Mouse (Mus musculus): ENCODE results near the gene Tdrd7. TPM values are rescaled to one million over a fixed set of nuclear protein-coding genes. Genes with fewer than 3 reads are reported as not detected.

Tdrd7 gene
- polyA plus RNA-seq, 1 experiment, result 98.5 TPM

DNA sequence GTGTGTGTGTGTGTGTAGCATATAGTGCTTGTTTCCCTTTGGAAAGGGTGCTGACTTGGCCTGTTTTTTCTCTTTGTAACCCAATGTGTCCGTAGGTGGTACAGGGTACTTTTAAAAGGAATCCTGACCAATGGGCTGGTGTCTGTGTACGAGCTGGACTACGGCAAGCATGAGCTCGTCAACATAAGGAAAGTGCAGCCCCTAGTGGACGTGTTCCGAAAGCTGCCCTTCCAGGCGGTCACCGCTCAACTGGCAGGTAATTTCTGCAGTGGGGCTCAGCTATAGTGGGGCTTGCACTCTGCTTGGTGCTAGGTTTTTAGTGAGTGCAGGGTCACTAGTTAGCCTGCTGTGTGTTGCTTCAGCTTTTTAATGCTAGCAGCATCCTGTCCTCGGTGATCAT lies 64.4 kb downstream of the Tdrd7 start:
- no peak for TF ChIP-seq POLR2A (IDR thresholded peaks at IDR 0.05; ENCODE audit: control insufficient read depth, low read depth, low read length)
- peak; percentile 33; the same call in 1 of the 2 replicates for TF ChIP-seq CTCF (IDR thresholded peaks at IDR 0.05; ENCODE audit: control insufficient read depth, insufficient read depth, insufficient replicate concordance, low read depth, low read length)
- H3K36me3 ChIP-seq (ENCODE audit: control insufficient read depth, insufficient read depth, low read length), result no peaks in the 10 kb centered on the region; the same call in 1 of the 2 replicates
- H3K4me3 ChIP-seq (ENCODE audit: control insufficient read depth, low read depth, low read length), result no peak overlapping the region
- H3K27ac ChIP-seq (ENCODE audit: control insufficient read depth, insufficient read depth, low read depth, low read length), result no peak overlapping the region
- H3K27me3 ChIP-seq (ENCODE audit: control insufficient read depth, insufficient read depth, low read length), result no peaks in the 10 kb centered on the region
- no peaks in the 10 kb centered on the region for H3K4me1 ChIP-seq (ENCODE audit: control insufficient read depth, insufficient read depth, low read length)

- Histone ChIP-seq H3K27ac (ENCODE audit: control insufficient read depth, insufficient read depth, low read depth, low read length) (no peak overlapping the region), H3K4me1 (ENCODE audit: control insufficient read depth, insufficient read depth, low read length) (no peaks in the 10 kb centered on the region), H3K4me3 (ENCODE audit: control insufficient read depth, low read depth, low read length) (no peak overlapping the region), H3K36me3 (ENCODE audit: control insufficient read depth, insufficient read depth, low read length) (no peaks in the 10 kb centered on the region; the same call in 1 of the 2 replicates), H3K27me3 (ENCODE audit: control insufficient read depth, insufficient read depth, low read length) (no peaks in the 10 kb centered on the region)
- TF ChIP-seq POLR2A (IDR thresholded peaks at IDR 0.05; ENCODE audit: control insufficient read depth, low read depth, low read length), result no peak
- TF ChIP-seq CTCF (IDR thresholded peaks at IDR 0.05; ENCODE audit: control insufficient read depth, insufficient read depth, insufficient replicate concordance, low read depth, low read length), result no peak
Measured at GRCm38 (mm10) chr4:46032448-46032847, 67.3 kb downstream of the Tdrd7 start.

DNA sequence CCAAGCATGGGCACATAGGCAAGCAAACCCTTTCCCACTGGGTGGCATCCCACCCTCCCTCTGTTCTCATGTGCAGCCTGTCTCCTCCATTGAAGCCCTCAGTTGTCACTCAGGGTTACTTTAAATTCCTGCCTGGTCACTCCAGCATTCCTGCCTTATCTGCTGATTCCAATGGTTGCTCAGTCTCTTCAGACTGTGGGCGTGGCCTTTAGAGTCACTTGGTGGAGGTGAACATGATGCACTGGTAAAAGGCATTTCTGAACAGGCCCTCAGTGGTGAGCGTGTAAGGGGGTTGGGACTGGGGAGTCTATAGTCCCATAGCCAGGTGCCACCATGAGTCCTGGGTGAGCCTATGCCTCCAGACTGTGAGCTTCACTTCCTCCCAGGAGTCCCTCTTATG lies 68.1 kb downstream of the Tdrd7 start:
- Histone ChIP-seq H3K27ac (ENCODE audit: control insufficient read depth, insufficient read depth, low read depth, low read length) (no peak overlapping the region), H3K4me3 (ENCODE audit: control insufficient read depth, low read depth, low read length) (no peak overlapping the region), H3K36me3 (ENCODE audit: control insufficient read depth, insufficient read depth, low read length) (no peaks in the 10 kb centered on the region; the same call in 1 of the 2 replicates), H3K4me1 (ENCODE audit: control insufficient read depth, insufficient read depth, low read length) (no peaks in the 10 kb centered on the region), H3K27me3 (ENCODE audit: control insufficient read depth, insufficient read depth, low read length) (no peaks in the 10 kb centered on the region)
- no peak for TF ChIP-seq POLR2A (IDR thresholded peaks at IDR 0.05; ENCODE audit: control insufficient read depth, low read depth, low read length)
- no peak for TF ChIP-seq CTCF (IDR thresholded peaks at IDR 0.05; ENCODE audit: control insufficient read depth, insufficient read depth, insufficient replicate concordance, low read depth, low read length)

GRCm38 (mm10) chr4:46038591-46038891 lies 73.4 kb downstream of the Tdrd7 start:
- Histone ChIP-seq H3K36me3 (ENCODE audit: control insufficient read depth, insufficient read depth, low read length) (no peaks in the 10 kb centered on the region), H3K27ac (ENCODE audit: control insufficient read depth, insufficient read depth, low read depth, low read length) (no peak overlapping the region), H3K4me1 (ENCODE audit: control insufficient read depth, insufficient read depth, low read length) (peaks cover 12% of the 10 kb centered on the region), H3K4me3 (ENCODE audit: control insufficient read depth, low read depth, low read length) (peak overlapping the region; percentile 51), H3K27me3 (ENCODE audit: control insufficient read depth, insufficient read depth, low read length) (no peaks in the 10 kb centered on the region)
- TF ChIP-seq POLR2A (IDR thresholded peaks at IDR 0.05; ENCODE audit: control insufficient read depth, low read depth, low read length) (no peak), CTCF (IDR thresholded peaks at IDR 0.05; ENCODE audit: control insufficient read depth, insufficient read depth, insufficient replicate concordance, low read depth, low read length) (no peak)

DNA sequence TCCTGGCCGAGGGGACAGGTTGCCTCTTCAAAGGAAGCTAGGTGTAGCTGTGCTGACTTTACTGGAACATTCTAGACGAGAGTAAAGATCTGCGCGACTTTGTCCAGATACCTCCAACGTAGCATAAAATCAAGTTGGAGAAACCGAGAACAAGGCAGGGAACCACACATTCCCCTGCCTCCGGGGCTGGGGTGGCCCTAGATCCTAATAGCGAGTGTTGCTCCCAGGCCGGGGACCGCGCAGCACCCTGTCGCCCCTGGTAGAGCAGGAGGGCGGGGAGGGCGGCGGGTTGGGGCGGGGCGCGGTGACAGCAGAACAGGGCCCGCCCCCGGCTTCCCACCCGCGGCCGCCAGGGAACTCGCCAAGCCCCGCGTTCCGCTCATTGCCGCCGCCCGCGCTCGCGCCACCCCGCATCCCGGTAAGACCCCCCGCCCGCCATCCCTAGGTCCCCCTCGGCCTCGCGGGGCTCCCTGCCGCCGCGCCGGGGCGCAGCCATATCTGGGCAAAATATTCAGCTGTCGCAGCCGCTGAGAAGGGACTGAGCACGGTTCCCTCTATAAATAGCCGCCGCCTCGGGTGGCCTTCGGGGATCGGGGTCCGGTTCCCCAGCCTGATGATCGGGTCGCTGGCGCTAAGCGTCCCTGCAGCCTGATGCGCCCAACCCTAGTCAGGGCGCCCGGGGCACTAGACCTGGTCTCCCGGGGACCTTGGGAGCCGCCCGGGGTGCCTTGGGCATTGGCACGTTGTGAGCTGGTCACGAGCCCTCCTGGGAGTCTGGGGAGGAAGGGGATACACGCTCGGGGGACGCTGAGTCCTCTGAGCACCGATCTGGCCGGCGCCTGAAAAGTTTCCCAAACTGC lies 74.0 kb downstream of the Tdrd7 start, which contains the start of gene Tmod1:
Tmod1 (plus strand) TSS at position 44 of the 860 bp plus-strand sequence.
- Histone ChIP-seq H3K4me1 (ENCODE audit: control insufficient read depth, insufficient read depth, low read length) (peaks cover 12% of the 10 kb centered on the region), H3K27ac (ENCODE audit: control insufficient read depth, insufficient read depth, low read depth, low read length) (no peak within 1 kb of the TSS), H3K36me3 (ENCODE audit: control insufficient read depth, insufficient read depth, low read length) (no peaks in the 10 kb centered on the region), H3K4me3 (ENCODE audit: control insufficient read depth, low read depth, low read length) (peak within 1 kb of the TSS; percentile 63), H3K27me3 (ENCODE audit: control insufficient read depth, insufficient read depth, low read length) (no peaks in the 10 kb centered on the region)
- TF ChIP-seq CTCF (IDR thresholded peaks at IDR 0.05; ENCODE audit: control insufficient read depth, insufficient read depth, insufficient replicate concordance, low read depth, low read length), result no peak
- no peak for TF ChIP-seq POLR2A (IDR thresholded peaks at IDR 0.05; ENCODE audit: control insufficient read depth, low read depth, low read length)

DNA sequence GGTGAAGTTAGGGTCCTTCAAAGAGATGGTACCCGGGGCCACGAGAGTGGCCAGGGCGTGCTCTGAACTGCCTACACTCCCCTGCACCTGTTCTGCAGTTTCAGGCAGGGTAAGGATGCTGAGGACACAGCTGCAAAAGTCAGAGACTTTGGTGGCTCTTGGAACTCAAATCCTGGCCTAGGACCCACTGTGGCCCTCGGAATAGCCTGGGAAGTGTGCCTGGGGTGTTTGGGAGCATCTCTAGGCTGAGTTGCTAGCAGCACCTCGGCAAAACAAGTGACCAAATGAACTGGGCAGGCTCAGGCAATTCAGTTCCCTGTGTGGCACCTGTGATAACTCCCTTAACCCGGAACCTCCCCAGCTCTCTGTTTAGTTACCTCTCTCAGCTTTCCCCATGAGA lies 74.8 kb downstream of the Tdrd7 start:
- Histone ChIP-seq H3K27ac (ENCODE audit: control insufficient read depth, insufficient read depth, low read depth, low read length) (no peak overlapping the region), H3K4me3 (ENCODE audit: control insufficient read depth, low read depth, low read length) (peak overlapping the region; percentile 63; the same call in 1 of the 2 replicates), H3K36me3 (ENCODE audit: control insufficient read depth, insufficient read depth, low read length) (no peaks in the 10 kb centered on the region), H3K4me1 (ENCODE audit: control insufficient read depth, insufficient read depth, low read length) (peaks cover 12% of the 10 kb centered on the region), H3K27me3 (ENCODE audit: control insufficient read depth, insufficient read depth, low read length) (no peaks in the 10 kb centered on the region)
- TF ChIP-seq CTCF (IDR thresholded peaks at IDR 0.05; ENCODE audit: control insufficient read depth, insufficient read depth, insufficient replicate concordance, low read depth, low read length) (no peak), POLR2A (IDR thresholded peaks at IDR 0.05; ENCODE audit: control insufficient read depth, low read depth, low read length) (no peak)

DNA sequence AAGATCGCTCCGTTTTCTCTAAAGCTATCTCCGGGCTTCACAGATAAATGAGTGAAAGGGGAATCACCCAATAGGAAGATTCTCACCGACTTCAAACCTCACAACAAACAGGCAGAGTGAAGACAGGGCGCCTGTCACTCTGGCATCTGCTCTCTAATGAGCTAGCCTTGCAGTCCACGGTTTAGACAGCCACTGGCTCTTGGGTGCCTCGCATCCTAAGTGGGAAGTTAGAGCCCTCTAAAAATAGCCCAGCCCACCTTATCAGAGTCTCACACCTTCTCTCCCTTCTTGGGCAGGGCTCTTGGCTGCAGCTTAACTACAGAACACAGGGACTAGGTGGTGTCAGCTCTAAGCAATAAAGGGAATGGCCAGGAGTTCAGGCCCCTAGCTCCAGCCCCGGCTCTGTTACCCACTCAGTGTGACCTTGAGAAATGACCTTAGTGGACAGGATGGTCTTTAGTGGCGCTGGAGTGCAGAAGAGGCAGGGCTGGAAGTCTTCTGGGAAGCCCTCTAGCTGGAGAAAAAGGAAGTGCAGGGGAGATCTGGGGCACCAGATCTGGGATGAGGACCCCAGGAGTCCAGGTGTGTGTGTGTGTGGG lies 75.6 kb downstream of the Tdrd7 start:
- TF ChIP-seq CTCF (IDR thresholded peaks at IDR 0.05; ENCODE audit: control insufficient read depth, insufficient read depth, insufficient replicate concordance, low read depth, low read length) (peak; percentile 30; the same call in 1 of the 2 replicates), POLR2A (IDR thresholded peaks at IDR 0.05; ENCODE audit: control insufficient read depth, low read depth, low read length) (no peak)
- Histone ChIP-seq H3K4me1 (ENCODE audit: control insufficient read depth, insufficient read depth, low read length) (peaks cover 12% of the 10 kb centered on the region), H3K36me3 (ENCODE audit: control insufficient read depth, insufficient read depth, low read length) (no peaks in the 10 kb centered on the region), H3K27ac (ENCODE audit: control insufficient read depth, insufficient read depth, low read depth, low read length) (no peak overlapping the region), H3K27me3 (ENCODE audit: control insufficient read depth, insufficient read depth, low read length) (no peaks in the 10 kb centered on the region), H3K4me3 (ENCODE audit: control insufficient read depth, low read depth, low read length) (no peak overlapping the region)

Measured in testis, adult 2 months (tissue).